Mouse (Mus musculus) megakaryocyte, embryonic 14.5 days (primary cell): ENCODE results near the gene Fyn.

Experiments
- FLI1 ChIP-seq: IDR thresholded peaks from 2 replicates; pipeline ENCODE4 v1.6.1; 2012; ENCODE audit warnings: low read length, inconsistent platforms, mixed read lengths
- GATA1 ChIP-seq: IDR thresholded peaks from 3 replicates; pipeline ENCODE4 v1.6.1; 2012; ENCODE audit warnings: mixed read lengths, low read length, inconsistent platforms, borderline replicate concordance

DNA sequence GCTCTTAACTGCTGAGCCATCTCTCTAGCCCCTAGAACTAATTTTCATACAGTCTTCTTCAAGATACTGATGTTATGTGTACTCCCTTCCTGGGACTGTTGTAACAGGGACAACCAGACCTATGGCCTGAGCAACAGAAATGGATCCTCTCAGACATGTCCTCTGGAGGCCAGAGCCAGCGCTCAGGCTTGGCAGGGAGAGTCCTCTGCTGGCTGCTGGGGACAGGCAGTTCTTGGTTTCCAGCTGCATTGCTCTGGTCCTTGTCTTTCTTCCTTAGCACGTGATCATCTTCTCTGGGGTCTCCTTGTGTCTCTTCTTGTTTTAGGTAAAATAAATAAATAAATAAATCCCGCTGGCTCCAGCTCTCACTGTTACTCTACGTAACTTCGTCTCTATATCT, 78.1 kb downstream of the Fyn start:
- no peak for TF ChIP-seq GATA1
- TF ChIP-seq FLI1: no peak
